Mouse (Mus musculus): Measurements from ENCODE around the gene Dtnbp1.

- TF ChIP-seq CTCF (IDR thresholded peaks at IDR 0.05; ENCODE audit: insufficient read depth, low read depth, low read length), result no peak
- TF ChIP-seq POLR2A (IDR thresholded peaks at IDR 0.05; ENCODE audit: insufficient read depth, low read depth, low read length), result no peak
Measured at GRCm38 (mm10) chr13:44917202-44917601, 84.7 kb downstream of the Dtnbp1 start.

Data from olfactory bulb, adult 2 months (tissue).